Mouse (Mus musculus): ENCODE data around the gene Hist1h2bf.
"Not testable (repeated sequence)": the region's sequence is repeated elsewhere in the genome, so short reads cannot be mapped to it uniquely, and the experiment has no call there.

Hist1h2bf gene

DNA sequence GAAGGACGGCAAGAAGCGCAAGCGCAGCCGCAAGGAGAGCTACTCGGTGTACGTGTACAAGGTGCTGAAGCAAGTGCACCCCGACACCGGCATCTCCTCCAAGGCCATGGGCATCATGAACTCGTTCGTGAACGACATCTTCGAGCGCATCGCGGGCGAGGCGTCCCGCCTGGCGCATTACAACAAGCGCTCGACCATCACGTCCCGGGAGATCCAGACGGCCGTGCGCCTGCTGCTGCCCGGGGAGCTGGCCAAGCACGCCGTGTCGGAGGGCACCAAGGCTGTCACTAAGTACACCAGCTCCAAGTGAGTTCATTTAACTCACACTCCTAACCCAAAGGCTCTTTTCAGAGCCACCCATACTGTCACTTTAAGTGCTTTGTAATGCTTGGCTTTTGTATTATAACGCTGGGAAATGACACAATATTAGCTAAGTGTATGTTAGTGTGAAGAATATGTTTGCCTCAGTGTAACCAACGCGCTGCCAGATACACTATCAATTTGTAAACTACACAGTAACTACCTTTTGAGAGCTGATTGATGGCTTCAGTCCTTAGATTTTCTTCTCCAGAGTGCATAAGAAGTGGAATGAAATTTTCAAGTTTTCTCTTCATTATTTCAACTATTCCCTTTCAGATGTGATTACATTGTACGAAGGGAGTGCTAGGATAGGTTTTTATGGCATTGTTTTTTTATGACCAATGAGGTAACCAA, 2.3 kb downstream of the Hist1h2bf start:
- not testable (repeated sequence) for DNase-seq (ENCODE audit: low read depth, low spot score)

DNA sequence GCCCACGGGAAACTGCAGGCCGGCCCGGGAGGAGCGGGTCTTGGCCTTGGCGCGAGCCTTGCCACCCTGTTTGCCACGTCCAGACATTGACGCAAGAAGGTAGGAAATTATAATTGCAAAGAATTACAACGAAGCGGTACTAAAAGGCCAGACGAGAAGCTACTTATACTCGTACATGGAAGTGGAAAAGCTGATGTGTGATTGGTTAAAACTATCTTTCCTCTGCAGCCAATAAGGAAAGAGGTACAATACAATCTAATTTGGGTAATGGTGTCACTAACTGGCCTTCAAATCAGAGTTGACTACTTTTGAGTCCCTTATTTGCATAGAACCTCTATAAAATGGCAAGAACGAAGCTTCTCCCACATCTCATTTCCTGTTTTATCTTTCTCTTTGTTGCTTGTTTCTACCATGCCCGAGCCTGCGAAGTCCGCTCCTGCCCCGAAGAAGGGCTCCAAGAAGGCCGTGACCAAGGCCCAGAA, 2.9 kb downstream of the Hist1h2bf start, which contains the start of the genes Hist1h2ae and Hist1h2bg:
Hist1h2ae (minus strand) TSS at position 199 of the 482 bp plus-strand sequence.
Hist1h2bg (plus strand) TSS at position 375 of the 482 bp plus-strand sequence.
- peak; percentile 96 for DNase-seq (ENCODE audit: low read depth, low spot score)

DNA sequence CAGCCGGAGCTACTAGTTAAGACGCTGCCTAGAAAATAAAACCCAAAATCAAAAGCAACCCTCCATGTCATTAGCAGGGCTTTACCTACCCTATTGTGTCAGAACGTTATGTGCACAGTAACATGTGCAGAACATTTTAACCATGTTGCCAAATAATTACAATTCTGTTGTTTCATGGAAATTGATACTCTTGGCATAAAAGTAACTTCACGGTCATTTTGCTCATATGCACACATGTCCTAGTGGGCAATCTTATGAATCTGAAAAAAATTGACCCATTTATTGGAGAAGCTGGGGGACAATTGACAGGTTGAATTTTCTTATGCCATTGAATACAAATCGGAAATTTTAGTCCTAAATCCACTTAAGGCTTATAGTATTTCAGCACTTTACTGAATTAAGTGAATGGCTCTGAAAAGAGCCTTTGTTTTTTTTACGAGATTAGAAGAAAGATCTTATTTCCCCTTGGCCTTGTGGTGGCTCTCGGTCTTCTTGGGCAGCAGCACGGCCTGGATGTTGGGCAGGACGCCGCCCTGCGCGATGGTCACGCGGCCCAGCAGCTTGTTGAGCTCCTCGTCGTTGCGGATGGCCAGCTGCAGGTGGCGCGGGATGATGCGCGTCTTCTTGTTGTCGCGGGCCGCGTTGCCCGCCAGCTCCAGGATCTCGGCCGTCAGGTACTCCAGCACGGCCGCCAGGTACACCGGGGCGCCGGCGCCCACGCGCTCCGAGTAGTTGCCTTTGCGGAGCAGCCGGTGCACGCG, 3.6 kb downstream of the Hist1h2bf start:
- not testable (repeated sequence) for DNase-seq (ENCODE audit: low read depth, low spot score)

DNA sequence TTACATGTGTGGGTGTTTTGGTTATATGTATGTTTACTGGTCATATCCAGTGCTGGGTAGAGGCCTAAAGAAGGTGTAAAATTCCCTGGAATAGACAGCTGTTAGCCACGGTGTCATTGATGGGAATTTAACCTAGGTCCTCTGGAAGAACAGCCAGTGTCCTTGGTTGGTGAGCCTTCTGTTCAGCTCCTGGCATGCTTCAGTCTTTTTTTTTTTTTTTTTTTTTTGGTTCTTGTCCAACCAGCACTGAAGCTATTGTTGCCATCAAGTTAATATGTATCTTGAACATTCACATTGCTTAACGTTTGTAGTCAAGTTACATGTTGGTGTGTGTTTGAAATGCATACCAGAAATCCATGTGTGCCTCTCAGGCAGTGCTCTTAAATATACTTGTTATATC, 9.5 kb downstream of the Hist1h2bf start:
- DNase-seq (ENCODE audit: low read depth, low spot score) = no peak

DNA sequence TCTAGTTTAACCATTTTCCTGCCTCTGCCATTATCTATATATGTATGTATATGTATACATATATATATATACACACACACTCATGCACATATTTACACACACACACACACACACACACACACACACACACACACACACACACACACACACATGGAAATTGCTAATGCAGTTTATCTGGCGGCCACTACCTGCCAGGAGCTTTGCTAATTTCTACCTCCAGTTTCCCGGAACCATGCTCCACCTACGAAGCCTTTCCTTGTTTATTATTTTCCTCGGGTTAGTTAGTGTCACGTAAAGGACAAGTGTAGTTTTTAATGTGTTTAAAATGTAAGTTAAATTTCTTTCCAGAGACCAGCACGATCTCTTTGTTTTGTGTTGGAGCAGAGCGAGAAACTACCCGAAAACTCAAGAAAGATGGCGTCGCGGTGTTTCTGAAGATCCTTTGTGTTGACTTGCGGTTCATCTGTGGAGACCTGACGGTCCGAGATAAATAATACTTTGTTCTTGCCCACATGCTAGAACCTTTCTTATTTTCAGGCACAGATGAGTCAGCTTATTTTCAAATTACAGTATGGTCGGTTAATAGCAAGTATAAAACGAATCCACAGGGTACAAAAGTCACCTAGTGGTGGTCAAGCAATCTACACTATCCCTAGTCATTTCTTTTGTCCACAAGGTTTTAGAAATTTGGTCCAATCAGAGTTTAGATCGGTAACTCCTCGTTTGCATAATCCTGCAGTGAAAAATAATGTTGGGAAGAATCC, 11.1 kb downstream of the Hist1h2bf start:
- DNase-seq (ENCODE audit: low read depth, low spot score) = peak; percentile 69

DNA sequence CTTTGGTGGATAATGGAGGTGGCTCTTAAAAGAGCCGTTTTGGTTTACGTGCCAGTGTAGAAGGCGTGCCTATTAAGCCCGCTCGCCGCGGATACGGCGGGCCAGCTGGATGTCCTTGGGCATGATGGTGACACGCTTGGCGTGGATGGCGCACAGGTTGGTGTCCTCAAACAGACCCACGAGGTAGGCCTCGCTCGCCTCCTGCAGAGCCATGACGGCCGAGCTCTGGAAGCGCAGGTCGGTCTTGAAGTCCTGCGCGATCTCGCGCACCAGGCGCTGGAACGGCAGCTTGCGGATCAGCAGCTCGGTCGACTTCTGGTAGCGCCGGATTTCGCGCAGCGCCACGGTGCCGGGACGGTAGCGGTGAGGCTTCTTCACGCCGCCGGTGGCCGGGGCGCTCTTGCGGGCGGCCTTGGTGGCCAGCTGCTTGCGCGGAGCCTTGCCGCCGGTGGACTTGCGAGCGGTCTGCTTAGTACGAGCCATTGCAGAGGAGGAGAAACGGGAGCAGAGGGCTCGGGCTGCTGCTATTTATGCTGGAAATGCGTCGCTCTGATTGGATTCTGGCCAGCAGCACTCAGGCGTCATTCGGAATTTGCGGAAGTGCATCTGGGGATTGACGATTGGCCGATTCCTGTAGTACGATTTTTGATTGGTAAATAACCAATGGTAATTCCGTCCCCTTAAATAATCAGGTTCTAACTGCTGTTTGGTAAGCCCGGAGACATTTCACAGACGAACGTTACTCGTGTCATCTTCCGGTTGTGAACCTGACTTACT, 11.9 kb downstream of the Hist1h2bf start, which contains the start of gene Hist1h3e:
Hist1h3e (minus strand) TSS at position 487 of the 777 bp plus-strand sequence.
- DNase-seq (ENCODE audit: low read depth, low spot score) = peak; percentile 98

DNA sequence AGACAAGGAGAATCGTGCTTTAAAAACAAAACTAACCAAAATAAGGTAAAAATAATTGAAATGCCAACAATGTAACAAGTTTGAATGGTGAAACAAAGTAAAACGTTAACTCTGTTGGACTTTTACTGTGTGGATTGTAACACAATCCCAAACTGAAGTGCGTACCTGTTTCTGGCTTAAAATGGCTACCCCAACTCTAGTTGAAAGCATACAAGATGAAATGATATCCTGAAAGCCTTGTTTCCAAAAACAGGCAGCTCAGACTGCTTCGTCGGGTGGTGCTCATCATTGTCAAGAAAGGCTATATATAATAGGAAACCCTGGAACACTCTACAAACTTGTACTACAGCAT, 12.5 kb downstream of the Hist1h2bf start:
- not testable (repeated sequence) for DNase-seq (ENCODE audit: low read depth, low spot score)

DNA sequence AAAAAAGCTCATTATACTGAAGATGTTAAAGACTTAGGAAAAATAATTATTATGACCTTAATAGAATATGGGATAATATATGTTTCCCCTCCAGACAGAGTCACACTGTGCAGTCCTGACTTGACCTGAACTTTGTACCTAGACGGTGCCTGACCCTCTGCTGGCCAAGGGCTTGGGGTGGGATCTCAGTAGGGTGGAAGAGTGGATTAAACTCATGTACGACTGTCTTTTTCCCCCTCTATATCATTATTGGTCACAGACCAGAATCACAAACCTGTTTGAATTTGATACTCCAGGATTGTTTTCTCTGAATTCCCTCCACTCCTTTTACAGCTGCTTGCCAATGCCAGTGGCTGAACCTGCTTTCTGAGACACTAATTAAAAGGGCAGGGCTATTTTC, 13.3 kb downstream of the Hist1h2bf start:
- not testable (repeated sequence) for DNase-seq (ENCODE audit: low read depth, low spot score)

DNA sequence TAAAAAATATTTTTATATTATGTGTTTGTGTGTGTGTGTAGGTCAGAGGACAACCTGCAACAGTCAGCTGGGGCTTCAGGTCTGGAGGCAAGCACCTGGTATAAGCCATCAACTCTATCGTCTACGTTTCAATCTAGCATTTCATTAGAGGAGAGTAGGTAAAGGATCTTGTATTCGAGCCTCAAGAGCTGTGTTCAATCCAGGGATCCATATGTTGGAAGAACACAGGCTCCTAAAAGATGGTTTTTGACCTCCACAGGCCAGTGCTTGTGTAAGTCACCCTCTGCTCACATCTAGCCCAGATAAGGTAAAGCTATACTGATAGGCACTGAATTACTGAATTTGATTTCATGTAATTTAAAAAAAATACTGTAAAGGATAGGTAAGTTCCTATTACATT, 17.1 kb downstream of the Hist1h2bf start:
- no peak for DNase-seq (ENCODE audit: low read depth, low spot score)

DNA sequence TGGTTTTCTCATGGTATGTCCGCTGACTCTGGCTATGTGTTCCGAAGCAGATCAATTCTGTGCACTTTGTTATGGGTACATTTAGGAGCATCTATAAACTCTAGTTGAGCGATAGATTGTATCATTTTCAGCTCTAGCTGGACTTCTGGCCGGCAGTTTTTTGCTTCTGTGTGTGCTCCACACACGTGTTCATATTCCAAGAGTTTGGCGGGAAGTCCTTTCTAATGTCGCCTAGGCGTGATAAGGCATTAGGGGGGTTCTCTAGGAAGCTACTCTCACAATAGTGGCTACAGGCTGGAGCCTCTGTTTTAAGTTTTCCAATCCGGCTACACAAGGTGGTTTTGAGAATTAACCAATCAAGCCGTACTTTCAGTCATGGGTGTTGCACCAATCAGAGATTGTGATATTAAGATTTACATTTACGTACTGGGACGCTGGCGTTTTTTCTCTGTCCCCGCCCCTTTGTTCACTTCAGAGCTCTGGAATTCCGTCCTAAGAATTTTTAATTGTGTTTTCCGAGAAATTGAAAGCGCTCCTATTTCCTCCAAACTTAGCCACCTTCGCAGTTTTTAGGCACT, 18.1 kb downstream of the Hist1h2bf start:
- peak; percentile 86 for DNase-seq (ENCODE audit: low read depth, low spot score)

DNA sequence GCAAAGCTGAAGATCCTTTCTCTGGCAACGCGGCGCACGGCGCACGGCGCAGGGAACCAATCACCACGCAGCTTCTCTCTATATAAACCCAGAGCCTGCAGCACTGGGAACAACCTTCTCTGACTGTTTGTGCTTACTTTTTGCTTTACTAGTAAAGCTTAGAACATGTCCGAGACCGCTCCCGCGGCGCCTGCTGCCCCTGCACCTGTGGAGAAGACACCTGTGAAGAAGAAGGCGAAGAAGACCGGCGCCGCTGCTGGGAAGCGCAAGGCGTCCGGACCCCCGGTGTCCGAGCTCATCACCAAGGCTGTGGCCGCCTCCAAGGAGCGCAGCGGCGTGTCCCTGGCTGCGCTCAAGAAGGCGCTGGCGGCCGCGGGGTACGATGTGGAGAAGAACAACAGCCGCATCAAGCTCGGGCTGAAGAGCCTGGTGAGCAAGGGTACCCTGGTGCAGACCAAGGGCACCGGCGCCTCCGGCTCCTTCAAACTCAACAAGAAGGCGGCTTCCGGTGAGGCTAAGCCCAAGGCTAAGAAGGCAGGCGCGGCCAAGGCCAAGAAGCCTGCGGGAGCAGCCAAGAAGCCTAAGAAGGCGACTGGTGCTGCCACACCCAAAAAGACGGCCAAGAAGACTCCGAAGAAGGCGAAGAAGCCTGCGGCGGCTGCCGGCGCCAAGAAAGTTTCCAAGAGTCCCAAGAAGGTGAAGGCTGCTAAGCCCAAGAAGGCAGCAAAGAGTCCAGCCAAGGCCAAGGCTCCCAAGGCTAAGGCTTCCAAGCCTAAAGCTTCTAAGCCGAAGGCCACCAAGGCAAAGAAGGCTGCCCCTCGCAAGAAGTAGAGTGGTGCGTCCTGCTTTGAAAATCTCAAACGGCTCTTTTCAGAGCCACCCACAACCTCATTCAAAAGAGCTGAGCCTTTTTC, 18.8 kb downstream of the Hist1h2bf start:
- no peak for DNase-seq (ENCODE audit: low read depth, low spot score)

DNA sequence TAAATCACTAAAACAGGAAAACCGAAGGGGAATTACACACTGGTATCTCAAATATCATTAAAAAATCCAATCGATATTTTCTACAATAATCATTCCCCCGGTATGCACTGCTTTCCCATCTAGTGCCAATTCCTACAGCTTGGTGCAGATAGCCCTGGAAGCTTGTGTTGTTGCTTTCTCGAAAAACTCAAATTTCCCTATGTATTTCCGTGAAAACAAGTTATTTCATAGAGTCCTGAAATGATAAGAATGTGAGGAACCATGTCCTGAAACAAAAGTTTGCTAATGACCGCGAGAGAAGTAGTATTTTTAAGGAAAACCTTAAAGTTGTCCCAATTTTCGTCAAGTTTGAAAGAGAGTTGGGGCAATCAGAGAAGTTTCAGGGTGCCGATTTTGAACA, 19.6 kb downstream of the Hist1h2bf start:
- no peak for DNase-seq (ENCODE audit: low read depth, low spot score)

DNA sequence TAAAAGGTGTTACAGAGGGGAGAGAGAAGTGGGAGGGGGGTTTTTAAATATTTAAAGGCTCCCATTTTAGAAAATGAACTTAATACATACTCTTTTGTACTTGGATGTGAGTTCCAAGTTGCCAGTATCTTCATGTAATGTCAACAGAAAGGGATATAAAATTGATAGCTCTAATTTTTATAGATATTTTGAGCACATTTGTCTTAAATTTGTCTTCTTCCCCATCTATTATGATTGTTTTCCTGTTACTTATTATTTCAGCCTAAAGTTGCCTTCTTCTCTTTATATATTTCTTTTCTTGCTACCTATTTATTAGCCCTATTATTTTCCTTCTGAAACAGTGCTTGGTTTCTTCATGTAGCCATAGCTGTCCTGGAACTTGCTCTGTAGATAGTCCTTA, 21.0 kb downstream of the Hist1h2bf start, which contains the start of gene Hist1h1d:
Hist1h1d (plus strand) TSS at position 301 of the 400 bp plus-strand sequence.
- DNase-seq (ENCODE audit: low read depth, low spot score) = no peak

DNA sequence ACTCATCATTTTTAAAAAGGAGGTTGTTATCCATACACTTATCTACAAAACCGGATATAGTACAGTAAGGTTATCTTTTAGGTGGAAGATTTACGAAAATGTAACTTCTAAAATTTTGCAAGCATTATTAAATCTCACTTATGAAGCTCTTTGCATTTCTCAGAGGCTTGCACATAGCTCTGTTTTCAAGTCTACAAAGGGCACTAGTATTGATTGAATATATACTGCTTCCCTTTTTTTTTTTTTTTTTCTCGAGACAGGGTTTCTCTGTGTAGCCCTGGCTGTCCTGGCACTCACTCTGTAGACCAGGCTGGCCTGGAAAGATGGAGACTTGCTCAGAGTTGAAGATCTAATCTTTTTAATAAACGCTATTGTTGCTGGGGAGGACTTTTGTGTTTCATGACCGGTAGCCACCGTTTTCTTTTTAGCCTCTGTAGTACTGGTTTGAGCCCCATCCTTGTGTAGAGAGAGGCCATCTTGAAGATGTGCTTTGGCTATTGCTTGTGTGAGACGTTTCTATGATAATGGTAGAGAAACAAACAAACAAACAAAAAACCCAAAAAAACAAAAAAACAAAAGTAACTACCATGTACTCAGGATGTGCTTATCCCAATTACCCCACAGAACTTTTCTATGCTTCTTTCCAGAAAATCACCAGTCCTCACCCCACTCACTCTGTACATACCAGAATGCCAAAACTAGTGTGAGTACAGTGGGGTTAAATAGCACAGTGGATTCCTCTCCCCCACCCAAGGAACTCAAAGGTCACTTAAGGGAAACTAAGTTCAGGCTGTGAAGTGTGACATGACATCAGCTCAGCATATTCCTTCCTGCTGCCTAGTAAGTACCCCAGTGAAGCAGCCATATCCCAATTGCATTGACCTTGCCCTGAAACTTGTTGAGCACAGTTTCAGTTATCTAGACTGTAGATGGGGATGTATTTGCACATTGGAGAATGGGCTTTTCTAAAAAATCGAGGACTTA, 21.8 kb downstream of the Hist1h2bf start:
- no peak for DNase-seq (ENCODE audit: low read depth, low spot score)

DNA sequence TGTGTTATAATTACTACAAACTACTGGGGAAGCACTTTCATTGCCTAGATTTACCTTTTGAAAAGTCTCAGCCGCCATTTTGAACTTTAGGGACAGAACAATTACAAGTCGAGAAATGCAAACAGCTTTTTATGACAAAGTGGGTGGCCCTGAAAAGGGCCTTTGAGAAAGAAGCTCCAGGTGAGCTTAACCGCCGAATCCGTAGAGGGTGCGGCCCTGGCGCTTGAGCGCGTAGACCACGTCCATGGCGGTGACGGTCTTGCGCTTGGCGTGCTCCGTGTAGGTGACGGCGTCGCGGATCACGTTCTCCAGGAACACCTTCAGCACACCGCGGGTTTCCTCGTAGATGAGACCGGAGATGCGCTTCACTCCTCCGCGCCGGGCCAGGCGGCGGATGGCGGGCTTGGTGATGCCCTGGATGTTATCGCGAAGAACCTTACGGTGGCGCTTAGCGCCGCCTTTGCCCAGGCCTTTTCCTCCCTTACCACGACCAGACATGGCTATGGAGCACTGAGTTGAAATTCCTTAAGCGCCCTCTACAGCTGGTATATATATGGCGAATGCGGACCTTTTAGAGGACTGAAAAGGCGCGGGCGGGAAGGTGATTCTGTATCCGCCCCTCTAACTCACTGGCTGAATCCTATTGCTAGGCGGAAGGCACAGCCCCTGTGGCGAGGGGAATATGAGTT, 22.7 kb downstream of the Hist1h2bf start, which contains the start of gene Hist1h4f:
Hist1h4f (minus strand) TSS at position 503 of the 689 bp plus-strand sequence.
- DNase-seq (ENCODE audit: low read depth, low spot score) = peak; percentile 91

DNA sequence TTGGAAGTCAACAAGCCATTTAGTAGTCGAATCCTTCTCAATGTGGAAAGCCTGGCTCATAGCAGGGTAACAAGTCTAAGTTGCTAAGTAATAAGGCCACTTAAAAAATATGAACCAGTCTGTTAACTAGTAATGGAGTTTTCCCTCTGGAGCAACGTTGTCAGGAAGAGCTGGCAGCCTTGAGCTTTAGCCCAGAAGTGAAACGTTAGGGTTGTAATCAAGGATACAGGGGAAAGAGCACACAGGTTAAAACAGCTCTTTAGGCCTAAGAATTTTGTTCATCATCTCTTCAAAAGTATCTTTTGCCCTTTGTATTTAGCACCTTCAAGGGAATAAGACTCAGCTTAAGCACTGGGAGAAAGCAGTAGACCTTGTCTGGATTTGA, 23.2 kb downstream of the Hist1h2bf start:
- no peak for DNase-seq (ENCODE audit: low read depth, low spot score)

DNA sequence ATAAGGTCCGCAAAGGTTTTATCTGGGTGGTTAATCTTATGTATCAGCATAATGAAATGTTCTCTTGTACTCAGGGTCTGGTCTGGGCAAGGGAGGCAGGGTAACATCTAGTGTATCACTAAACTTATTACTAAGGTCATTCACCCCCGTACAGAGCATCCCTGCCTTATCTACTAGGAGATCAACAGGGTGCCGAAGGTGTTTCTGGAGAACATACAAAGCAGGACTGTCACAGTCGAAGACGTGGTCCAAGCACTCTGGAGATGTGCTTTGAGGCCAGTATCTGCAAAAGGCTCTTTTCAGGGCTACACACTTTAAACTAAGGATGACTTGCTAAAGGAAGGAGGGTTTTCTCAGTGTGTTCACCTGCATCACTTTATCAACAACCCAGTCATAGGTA, 27.3 kb downstream of the Hist1h2bf start:
- DNase-seq (ENCODE audit: low read depth, low spot score) = no peak

DNA sequence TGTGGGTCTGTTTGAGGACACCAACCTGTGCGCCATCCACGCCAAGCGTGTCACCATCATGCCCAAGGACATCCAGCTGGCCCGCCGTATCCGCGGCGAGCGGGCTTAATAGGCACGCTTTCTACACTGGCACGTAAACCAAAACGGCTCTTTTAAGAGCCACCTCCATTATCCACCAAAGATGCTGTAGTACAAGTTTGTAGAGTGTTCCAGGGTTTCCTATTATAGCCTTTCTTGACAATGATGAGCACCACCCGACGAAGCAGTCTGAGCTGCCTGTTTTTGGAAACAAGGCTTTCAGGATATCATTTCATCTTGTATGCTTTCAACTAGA, 29.2 kb downstream of the Hist1h2bf start:
- not testable (repeated sequence) for DNase-seq (ENCODE audit: low read depth, low spot score)
